Mouse (Mus musculus) heart, postnatal 0 days (tissue): ENCODE measurements around the gene Acp5. TPM values are rescaled to one million over a fixed set of nuclear protein-coding genes. Genes with fewer than 3 reads are reported as not detected.
A peak's percentile ranks its signal among the peaks of the same experiment; 100 is the strongest.
"Not testable (repeated sequence)": the region's sequence is repeated elsewhere in the genome, so short reads cannot be mapped to it uniquely, and the experiment has no call there.

Experiments used
- ATAC-seq: fragments of 200-750 bp; cut with Nextera tagmentation; 2 replicates; pipeline ENCODE4 v1.8.0; 2017; ENCODE audit warnings: low read depth, moderate number of reproducible peaks, moderate library complexity; ENCODE audit not compliant: insufficient read depth
- DNase-seq: peaks from one replicate; pipeline ENCODE4 v3.0.0-alpha.2; 2016; ENCODE audit warnings: low spot score
- H3K27ac ChIP-seq: fragments of 300-500 bp; sonication (generic); 2 replicates; pipeline ENCODE4 v1.5.1; 2014; ENCODE audit warnings: low read depth, mild to moderate bottlenecking
- H3K27me3 ChIP-seq: fragments of 300-500 bp; sonication (generic); 2 replicates; pipeline ENCODE4 v1.6.1; 2014; ENCODE audit warnings: low read length, mixed read lengths; ENCODE audit not compliant: control insufficient read depth, insufficient read depth
- H3K36me3 ChIP-seq: fragments of 300-500 bp; sonication (generic); replicated peaks from 2 replicates; pipeline ENCODE4 v1.6.1; 2014; ENCODE audit warnings: low read length, mixed read lengths; ENCODE audit not compliant: control insufficient read depth, insufficient read depth
- H3K4me1 ChIP-seq: fragments of 300-500 bp; sonication (generic); 2 replicates; pipeline ENCODE4 v1.6.1; 2014; ENCODE audit warnings: antibody characterized with exemption; ENCODE audit not compliant: control insufficient read depth, insufficient read depth
- H3K4me2 ChIP-seq: fragments of 300-500 bp; sonication (generic); 2 replicates; pipeline ENCODE4 v1.6.1; 2014; ENCODE audit warnings: low read depth, mild to moderate bottlenecking, low read length, moderate library complexity
- H3K4me3 ChIP-seq: fragments of 300-500 bp; sonication (generic); 2 replicates; pipeline ENCODE4 v1.5.1; 2014; ENCODE audit warnings: low read depth, low read length
- H3K9ac ChIP-seq: fragments of 300-500 bp; sonication (generic); replicated peaks from 2 replicates; pipeline ENCODE4 v1.6.1; 2014; ENCODE audit warnings: low read depth, low read length, mixed read lengths
- H3K9me3 ChIP-seq: fragments of 300-500 bp; sonication (generic); replicated peaks from 2 replicates; pipeline ENCODE4 v1.6.1; 2016; ENCODE audit warnings: low read length; ENCODE audit not compliant: control insufficient read depth
- CTCF ChIP-seq: IDR thresholded peaks from 2 replicates; pipeline ENCODE4 v1.5.1; 2016; ENCODE audit warnings: antibody characterized with exemption, control low read depth, low read depth
- EP300 ChIP-seq: IDR thresholded peaks from 2 replicates; pipeline ENCODE4 v1.6.1; 2016; ENCODE audit warnings: antibody characterized with exemption, low read depth
- WGBS: fragments of 180-500 bp; shearing (Covaris S2); extraction: QIAGEN DNeasy Blood & Tissue Kit; methylation state at CpG from one replicate; pipeline ENCODE4 v1.1.7; 2014; 5-methylcytosine and 5-hydroxymethylcytosine counted together
- polyA plus RNA-seq: library from polyadenylated mRNA; unstranded; fragments of >200 nt; fragmentation: Nextera tagmentation; extraction: Ambion mirVana; gene quantifications from 2 replicates; pipeline ENCODE4 v1.2.1, GENCODE M21; 2015
- total RNA-seq: library from RNA; depleted of rRNA; stranded (reverse); fragments of >200 nt; gene quantifications from 2 replicates; pipeline ENCODE4 v1.2.3, GENCODE M21; 2014; ENCODE audit warnings: low replicate concordance

The Acp5 gene
- total and polyA plus RNA-seq, 2 experiments from 2014 or later, result 2.0 to 4.4 TPM

GRCm38 (mm10) chr9:22157516-22158265 is 22.2 kb upstream of the Acp5 start:
- Histone ChIP-seq H3K4me2 (peak overlapping the region; percentile 80), H3K4me3 (peak overlapping the region; percentile 71), H3K27ac (no peak overlapping the region), H3K9me3 (no peaks in the 10 kb centered on the region), H3K4me1 (peaks cover 4% of the 10 kb centered on the region; the same call in 1 of the 2 replicates), H3K36me3 (no peaks in the 10 kb centered on the region; the same call in 1 of the 2 replicates), H3K9ac (peak overlapping the region; percentile 78; the same call in 1 of the 2 replicates), H3K27me3 (no peaks in the 10 kb centered on the region)
- TF ChIP-seq CTCF (no peak), EP300 (no peak)
- ATAC-seq, result no peak
- 50% methylated on average over 34 of the region's 34 CpGs for whole genome bisulfite sequencing
- no peak for DNase-seq

DNA sequence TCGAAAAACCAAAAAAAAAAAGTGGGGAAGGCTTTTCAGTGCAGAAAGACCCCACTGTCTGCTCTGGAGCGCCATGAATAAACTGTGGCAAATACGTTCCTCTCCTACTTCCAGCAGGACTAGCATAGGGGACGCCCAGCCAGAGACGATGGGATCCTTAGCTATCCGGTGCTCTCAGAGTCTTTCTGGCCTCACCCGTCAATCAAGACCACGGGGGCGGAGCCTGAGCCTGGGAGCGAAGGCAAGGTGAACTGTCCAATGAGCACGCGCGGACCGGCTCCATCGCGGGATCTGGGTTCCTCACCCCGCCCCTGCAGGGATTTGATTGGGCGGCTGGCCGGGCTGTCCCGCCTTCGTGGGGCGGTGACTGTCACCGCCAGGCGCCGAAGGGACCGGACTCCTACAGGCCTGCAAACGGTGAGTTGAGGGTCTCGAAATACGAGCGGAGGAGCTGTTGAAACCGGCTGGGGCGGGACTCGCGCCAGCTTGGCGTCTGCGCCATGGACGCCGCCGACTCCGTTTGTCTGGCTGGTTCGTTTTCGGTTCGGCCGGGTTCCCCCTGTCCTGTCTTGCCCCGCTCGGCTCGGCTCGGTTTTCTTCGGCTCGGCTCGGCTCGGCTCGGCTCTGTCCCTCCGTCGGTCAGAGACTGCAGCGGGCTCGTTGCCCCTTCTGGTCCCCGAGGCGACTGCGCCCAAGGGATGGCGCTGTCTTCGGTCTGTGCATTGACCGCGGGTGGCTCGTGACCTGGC is 21.2 kb upstream of the Acp5 start, which contains the start of gene Pigyl:
Gene Pigyl, plus strand, starts transcription at position 350 of the 749 bp plus-strand sequence.
- H3K27me3 ChIP-seq, result no peaks in the 10 kb centered on the region
- H3K4me1 ChIP-seq, result peaks cover 4% of the 10 kb centered on the region; the same call in 1 of the 2 replicates
- WGBS, result 1% methylated on average over 65 of the region's 65 CpGs
- peak within 1 kb of the TSS; percentile 78 for H3K9ac ChIP-seq
- TF ChIP-seq CTCF, result peak; percentile 14; the same call in 1 of the 2 replicates
- no peak for TF ChIP-seq EP300
- H3K36me3 ChIP-seq, result no peaks in the 10 kb centered on the region; the same call in 1 of the 2 replicates
- peak within 1 kb of the TSS; percentile 84 for H3K27ac ChIP-seq
- H3K9me3 ChIP-seq, result no peaks in the 10 kb centered on the region
- ATAC-seq, result peak; percentile 99
- H3K4me3 ChIP-seq, result peak within 1 kb of the TSS; percentile 71
- peak within 1 kb of the TSS; percentile 80 for H3K4me2 ChIP-seq
- peak; percentile 96 for DNase-seq

- no peak overlapping the region for H3K27ac ChIP-seq
- H3K9ac ChIP-seq, result no peak overlapping the region
- H3K4me1 ChIP-seq, result peaks cover 4% of the 10 kb centered on the region; the same call in 1 of the 2 replicates
- no peaks in the 10 kb centered on the region; the same call in 1 of the 2 replicates for H3K36me3 ChIP-seq
- 6% methylated on average over 10 of the region's 10 CpGs for WGBS
- no peaks in the 10 kb centered on the region for H3K27me3 ChIP-seq
- peak; percentile 67 for DNase-seq
- H3K4me2 ChIP-seq, result peak overlapping the region; percentile 46
- 0 out of 2 replicates have a peak, but pooled peaks have one; percentile 12 for ATAC-seq
- peak overlapping the region; percentile 12; the same call in 1 of the 2 replicates for H3K4me3 ChIP-seq
- H3K9me3 ChIP-seq, result no peaks in the 10 kb centered on the region
- TF ChIP-seq CTCF, result peak; percentile 81
- no peak for TF ChIP-seq EP300
Measured at GRCm38 (mm10) chr9:22155614-22156013, 20.1 kb upstream of the Acp5 start.

- TF ChIP-seq EP300, result no peak
- TF ChIP-seq CTCF, result no peak
- Histone ChIP-seq H3K36me3 (no peaks in the 10 kb centered on the region; the same call in 1 of the 2 replicates), H3K9ac (no peak overlapping the region), H3K27ac (no peak overlapping the region), H3K4me3 (no peak overlapping the region), H3K4me1 (peaks cover 4% of the 10 kb centered on the region; the same call in 1 of the 2 replicates), H3K9me3 (no peaks in the 10 kb centered on the region; the same call in 1 of the 2 replicates), H3K4me2 (no peak overlapping the region), H3K27me3 (no peaks in the 10 kb centered on the region)
- WGBS, result 80% methylated on average over 3 of the region's 3 CpGs
- ATAC-seq, result no peak
- no peak for DNase-seq
Measured at GRCm38 (mm10) chr9:22153810-22154209, 18.3 kb upstream of the Acp5 start.

GRCm38 (mm10) chr9:22150946-22151345 is 15.4 kb upstream of the Acp5 start:
- H3K9ac ChIP-seq, result no peak overlapping the region
- no peak overlapping the region for H3K4me2 ChIP-seq
- no peaks in the 10 kb centered on the region for H3K36me3 ChIP-seq
- no peaks in the 10 kb centered on the region for H3K4me1 ChIP-seq
- 76% methylated on average over 2 of the region's 2 CpGs for WGBS
- TF ChIP-seq CTCF (no peak), EP300 (no peak)
- no peak overlapping the region for H3K4me3 ChIP-seq
- ATAC-seq (no peak), DNase-seq (no peak)
- H3K27ac ChIP-seq, result no peak overlapping the region
- no peaks in the 10 kb centered on the region; the same call in none of the 2 replicates for H3K9me3 ChIP-seq
- H3K27me3 ChIP-seq, result no peaks in the 10 kb centered on the region

DNA sequence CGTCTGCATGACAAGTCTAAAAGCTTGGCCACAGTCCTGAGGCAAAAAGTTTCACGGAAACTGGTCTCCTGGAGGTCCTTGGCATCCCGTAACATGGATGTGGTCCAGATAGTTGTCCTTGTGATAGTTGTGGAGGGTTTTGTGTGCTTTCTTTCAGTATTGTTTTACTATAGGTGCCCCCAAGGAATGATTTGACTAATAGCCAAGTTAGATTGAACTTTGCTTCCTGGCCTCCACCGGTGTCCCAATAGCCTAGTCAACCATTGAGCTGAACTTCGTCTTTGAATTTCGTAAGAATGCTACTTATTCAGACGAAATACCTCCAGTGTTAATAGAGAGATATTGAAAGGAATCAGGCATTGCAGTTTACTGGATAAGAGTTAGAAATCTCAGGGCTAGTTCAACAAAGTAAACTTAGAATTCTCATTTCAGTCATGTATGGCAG is 14.8 kb upstream of the Acp5 start:
- WGBS, result 72% methylated on average over 7 of the region's 7 CpGs
- not testable (repeated sequence) for H3K36me3 ChIP-seq, H3K27me3 ChIP-seq, H3K27ac ChIP-seq, H3K9me3 ChIP-seq, DNase-seq, H3K4me1 ChIP-seq, ATAC-seq, H3K4me3 ChIP-seq, H3K4me2 ChIP-seq, H3K9ac ChIP-seq
